Mouse (Mus musculus) cerebellum, postnatal 4 days (tissue): ENCODE data around the gene Rmdn3.

Experiments
- DNase-seq, 2 experiments: peaks; one replicate each; pipeline ENCODE4 v3.0.0; 2022; ENCODE audit warnings: low spot score in 2 of 2, mixed read lengths in 1 of 2

Rmdn3 gene

GRCm38 (mm10) chr2:119167866-119168256, 11.0 kb upstream of the Rmdn3 start:
- no peak for DNase-seq

GRCm38 (mm10) chr2:119166901-119167865, 10.3 kb upstream of the Rmdn3 start, which contains the start of gene Gchfr:
Gene Gchfr (plus strand): TSS chr2:119167773.
- peak in 1 of 2 experiments; percentile 19 for DNase-seq

GRCm38 (mm10) chr2:119165401-119165800, 8.6 kb upstream of the Rmdn3 start:
- DNase-seq = no peak

GRCm38 (mm10) chr2:119163999-119164398, 7.2 kb upstream of the Rmdn3 start:
- DNase-seq = no peak

- DNase-seq = no peak
Measured at GRCm38 (mm10) chr2:119163135-119163534, 6.3 kb upstream of the Rmdn3 start.

GRCm38 (mm10) chr2:119161247-119161646, 4.4 kb upstream of the Rmdn3 start:
- DNase-seq = no peak

- DNase-seq = no peak
Measured at GRCm38 (mm10) chr2:119157836-119158235, 1.0 kb upstream of the Rmdn3 start.

- DNase-seq = peak in 1 of 2 experiments; percentile 14
Measured at GRCm38 (mm10) chr2:119156081-119156680, 653 bp downstream of the Rmdn3 start.

- no peak for DNase-seq
Measured at GRCm38 (mm10) chr2:119155388-119155787, 1.4 kb downstream of the Rmdn3 start.

- no peak for DNase-seq
Measured at GRCm38 (mm10) chr2:119154683-119155082, 2.2 kb downstream of the Rmdn3 start.

GRCm38 (mm10) chr2:119152255-119152654, 4.6 kb downstream of the Rmdn3 start:
- DNase-seq = no peak

GRCm38 (mm10) chr2:119147775-119148174, 9.1 kb downstream of the Rmdn3 start:
- no peak for DNase-seq

- no peak for DNase-seq
Measured at GRCm38 (mm10) chr2:119147160-119147678, 9.6 kb downstream of the Rmdn3 start.

- no peak for DNase-seq
Measured at GRCm38 (mm10) chr2:119146435-119146834, 10.4 kb downstream of the Rmdn3 start.

- DNase-seq = no peak
Measured at GRCm38 (mm10) chr2:119145199-119145598, 11.6 kb downstream of the Rmdn3 start.

GRCm38 (mm10) chr2:119136346-119136898, 20.4 kb downstream of the Rmdn3 start:
- no peak for DNase-seq

- no peak for DNase-seq
Measured at GRCm38 (mm10) chr2:119113121-119113925, 43.5 kb downstream of the Rmdn3 start.

- DNase-seq = peak; percentile 61 to 80
Measured at GRCm38 (mm10) chr2:119112438-119113112, 44.3 kb downstream of the Rmdn3 start, which contains the start of gene Rad51. Gene Rad51 (plus strand): TSS chr2:119112793.

- DNase-seq = no peak
Measured at GRCm38 (mm10) chr2:119111060-119111459, 45.8 kb downstream of the Rmdn3 start.

- DNase-seq = no peak
Measured at GRCm38 (mm10) chr2:119108554-119108953, 48.3 kb downstream of the Rmdn3 start.

GRCm38 (mm10) chr2:119106583-119106982, 50.3 kb downstream of the Rmdn3 start:
- no peak for DNase-seq
